Mouse (Mus musculus) adrenal gland, adult 2 months (tissue): Measurements from ENCODE around the gene Mfsd6. TPM values are rescaled to one million over a fixed set of nuclear protein-coding genes. Genes with fewer than 3 reads are reported as not detected.

Experiments
- DNase-seq: peaks from one replicate; pipeline ENCODE4 v3.0.0; 2021
- polyA plus RNA-seq: library from polyadenylated mRNA; depleted of rRNA; stranded (reverse); fragments of >200 nt; gene quantifications from 2 replicates; pipeline ENCODE4 v1.2.3, GENCODE M21; 2012; rRNA removed
- total RNA-seq, 2 experiments: library from RNA; stranded (reverse); gene quantifications; 2 replicates each; pipeline ENCODE4 v1.2.3; 2021

Gene Mfsd6
- total and polyA plus RNA-seq, 3 experiments = 7.9 to 22.5 (median 15.2) TPM

DNA sequence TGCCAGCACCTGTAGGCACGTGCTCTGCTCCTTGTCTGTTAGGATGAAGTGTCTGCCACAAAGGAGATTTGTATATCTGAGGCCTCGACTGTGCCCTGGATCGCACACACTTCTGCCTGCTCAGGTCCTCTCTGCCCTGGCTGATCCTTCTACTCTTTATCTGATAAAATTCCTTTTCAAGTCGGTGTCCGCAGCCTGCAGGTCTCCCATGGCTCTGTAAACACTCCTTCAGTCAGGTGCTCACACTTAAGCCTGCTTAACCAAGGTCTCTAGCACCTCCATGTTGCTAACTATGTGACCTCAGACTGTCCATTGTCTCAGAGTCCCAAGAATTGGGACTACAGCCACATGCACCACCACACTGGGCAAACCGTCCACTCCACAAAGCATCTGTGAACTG lies 87.0 kb downstream of the Mfsd6 start:
- DNase-seq = no peak

DNA sequence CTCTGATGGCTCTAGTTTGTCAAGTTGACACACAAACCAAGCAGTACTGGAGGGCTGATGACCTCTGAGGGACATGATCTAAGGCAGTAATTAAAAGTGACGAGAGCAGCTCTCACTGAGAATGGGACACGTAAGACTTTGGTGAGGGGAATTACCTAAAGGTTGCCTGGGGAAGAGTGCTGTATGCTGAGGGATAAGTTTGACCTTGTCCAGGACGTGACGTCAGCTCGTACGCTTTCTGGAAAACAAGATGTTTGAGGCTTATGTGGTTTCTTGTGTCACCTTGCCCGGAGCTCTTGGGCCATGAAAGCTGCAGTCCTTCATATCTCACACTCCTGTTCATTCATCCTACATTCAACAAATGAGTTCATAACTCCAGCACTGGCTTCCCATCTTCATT lies 88.2 kb downstream of the Mfsd6 start:
- no peak for DNase-seq

DNA sequence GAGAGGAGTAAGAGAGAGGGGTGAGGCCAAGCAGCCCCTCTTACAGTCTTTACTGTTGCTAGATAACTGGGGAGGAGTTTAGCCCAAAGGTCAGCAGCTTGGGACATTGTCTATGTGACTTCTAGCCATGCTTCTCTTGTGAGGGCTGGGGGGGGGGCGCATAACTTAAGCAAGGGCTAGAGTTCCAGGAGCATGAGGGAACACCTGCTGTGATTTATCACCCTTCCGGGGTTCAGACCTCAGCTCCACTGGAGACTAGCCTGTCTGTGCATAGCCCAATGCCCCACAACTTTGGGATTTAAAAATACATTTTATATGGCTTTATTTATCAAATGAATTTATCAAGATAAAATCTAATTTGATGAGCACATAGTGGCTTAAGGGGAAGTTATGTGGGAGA lies 89.2 kb downstream of the Mfsd6 start:
- no peak for DNase-seq

DNA sequence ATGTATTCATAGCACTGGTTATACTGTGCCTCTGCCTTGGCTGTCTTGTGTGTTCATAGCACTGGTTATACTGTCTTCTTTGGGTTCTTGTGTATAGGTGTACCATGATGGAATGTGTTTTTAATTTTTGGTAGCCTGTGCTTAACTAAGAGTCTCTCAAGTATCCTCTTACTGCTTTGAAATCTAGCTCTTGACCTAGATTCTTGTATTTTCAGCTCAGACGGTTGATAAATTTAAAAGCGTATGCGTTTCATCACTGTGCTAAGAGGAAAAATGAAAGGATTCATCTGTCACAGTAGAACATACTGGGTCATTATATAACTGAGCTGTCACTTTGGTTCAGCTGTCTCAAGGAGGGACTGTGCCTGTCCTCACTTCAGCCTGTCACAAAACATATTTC lies 91.3 kb downstream of the Mfsd6 start:
- DNase-seq = no peak

DNA sequence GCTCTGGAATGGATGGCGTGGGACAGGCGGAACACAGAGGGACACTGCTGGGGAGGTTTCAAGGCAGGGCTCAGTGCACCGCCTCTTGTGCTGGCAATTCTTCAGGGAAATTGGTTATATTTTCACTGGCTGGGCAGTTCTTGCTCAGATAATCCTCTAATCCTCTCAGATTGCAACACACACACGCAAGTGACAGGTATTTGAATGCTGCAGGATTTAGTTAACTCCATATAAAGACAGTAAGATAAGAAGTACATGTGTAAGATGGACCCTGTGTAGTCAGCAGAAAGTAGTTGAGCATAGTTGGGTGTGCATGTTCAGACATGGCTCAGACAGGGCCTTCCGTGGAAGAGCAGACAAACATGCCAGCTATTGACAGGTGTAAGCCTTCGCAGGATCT lies 93.0 kb downstream of the Mfsd6 start:
- DNase-seq = no peak

DNA sequence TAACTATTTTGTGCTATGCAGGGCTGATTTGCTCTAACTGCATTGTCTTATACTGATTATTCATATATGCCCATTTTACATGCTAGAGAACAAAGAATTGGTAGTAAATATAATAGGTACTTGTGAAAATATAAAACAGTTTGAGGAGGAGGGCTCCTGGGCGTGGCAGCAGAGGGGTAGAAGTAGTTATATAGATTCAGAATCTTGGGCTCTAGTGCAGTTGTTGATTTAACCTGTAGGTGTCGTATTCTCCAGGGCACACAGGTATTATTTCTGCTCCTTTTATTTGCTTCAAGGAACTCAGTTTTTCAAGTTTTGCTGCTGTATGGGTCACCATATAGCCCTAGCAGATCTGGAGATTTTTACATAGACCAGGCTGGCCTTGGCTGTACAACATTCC lies 95.7 kb downstream of the Mfsd6 start:
- no peak for DNase-seq

DNA sequence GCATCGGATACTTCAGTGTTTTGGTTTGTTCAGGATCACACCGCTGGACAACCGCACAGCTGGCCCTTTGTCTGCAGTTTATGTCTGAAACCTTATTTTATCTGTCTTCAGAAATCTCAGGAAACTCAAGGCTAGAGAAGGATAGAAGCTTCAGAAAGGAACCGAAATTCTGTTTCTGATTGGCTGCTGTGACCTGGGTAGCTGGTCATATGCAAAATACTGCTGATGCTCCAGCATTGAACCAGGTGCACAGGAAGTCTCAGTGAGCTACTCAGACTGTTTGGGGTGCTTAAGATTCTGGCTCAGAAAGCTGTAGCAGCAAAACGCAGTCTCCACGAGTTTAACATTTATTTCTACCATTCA lies 96.3 kb downstream of the Mfsd6 start:
- DNase-seq = no peak

DNA sequence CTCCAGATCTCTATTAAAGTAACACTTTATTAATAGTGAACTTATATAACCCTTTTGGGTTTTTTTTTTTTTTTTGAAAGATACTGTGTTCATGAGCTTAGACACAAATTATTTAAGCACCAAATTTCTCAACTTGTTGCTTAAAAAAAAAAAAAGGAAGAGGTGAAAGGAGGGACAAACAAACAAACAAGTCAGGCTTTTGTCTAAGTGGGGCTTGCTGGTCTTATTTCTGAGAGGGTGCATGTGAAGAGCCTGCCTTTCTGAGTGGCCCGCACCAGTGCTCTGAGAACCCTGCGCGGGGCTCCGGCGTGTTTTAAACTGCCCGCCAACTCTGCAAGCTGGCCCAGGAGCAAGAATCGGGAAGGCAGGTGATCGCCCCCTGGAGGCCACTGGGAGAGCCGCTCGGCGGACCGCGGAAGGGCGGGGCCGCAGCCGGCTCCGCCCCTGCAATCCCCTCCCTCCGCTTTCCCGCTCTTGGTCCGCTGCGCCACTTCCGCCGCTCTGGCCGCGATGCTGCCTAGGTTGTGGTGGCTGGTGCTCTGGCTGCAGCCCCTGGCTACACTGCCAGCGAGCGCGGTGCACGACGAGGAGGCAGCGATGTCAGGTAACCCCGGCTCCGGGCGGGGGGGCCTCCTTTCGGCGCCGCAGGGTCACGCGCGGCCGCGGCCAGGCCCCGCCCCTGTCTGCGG lies 96.9 kb downstream of the Mfsd6 start, which contains the start of gene Nemp2:
Nemp2 (plus strand) TSS at position 456 of the 689 bp plus-strand sequence.
- DNase-seq = peak; percentile 95

DNA sequence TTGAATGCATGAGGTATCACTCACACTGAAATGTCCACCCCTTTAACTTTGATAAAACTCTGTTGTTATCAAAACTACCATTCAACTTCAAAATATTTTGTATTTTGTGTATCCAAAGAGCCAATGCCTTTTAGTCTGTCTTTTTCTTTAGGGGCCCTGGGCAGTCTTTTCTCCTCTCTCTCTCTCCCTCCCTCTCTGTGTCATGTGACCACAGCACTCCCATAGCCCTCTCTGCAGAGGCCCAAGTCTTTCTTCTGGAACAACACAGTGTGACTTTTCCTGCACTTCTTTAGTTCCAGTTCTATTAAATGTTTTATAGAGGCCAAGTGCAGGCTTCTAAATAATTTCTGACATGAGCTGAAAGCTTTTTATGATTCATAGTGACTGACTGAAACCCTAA lies 106.8 kb downstream of the Mfsd6 start:
- DNase-seq = no peak

DNA sequence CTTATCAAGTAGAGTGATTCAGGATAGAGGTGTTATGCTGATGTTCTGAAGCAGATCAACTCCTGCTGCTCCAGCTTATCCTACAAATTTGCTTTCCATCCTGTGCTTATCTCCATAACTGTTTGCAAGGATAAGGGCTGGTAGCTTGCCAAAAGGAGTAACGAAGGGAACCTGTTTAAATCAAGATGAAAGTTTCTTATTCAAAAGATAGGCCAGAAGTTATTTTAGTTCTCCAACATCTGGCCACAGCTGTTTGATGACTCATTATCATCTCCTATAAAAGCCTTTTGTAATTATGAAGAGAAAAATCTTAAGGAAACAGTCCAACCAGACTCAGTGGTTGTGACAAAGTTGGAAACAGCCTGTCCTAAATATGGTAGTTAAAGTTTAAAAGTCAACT lies 109.0 kb downstream of the Mfsd6 start:
- no peak for DNase-seq

DNA sequence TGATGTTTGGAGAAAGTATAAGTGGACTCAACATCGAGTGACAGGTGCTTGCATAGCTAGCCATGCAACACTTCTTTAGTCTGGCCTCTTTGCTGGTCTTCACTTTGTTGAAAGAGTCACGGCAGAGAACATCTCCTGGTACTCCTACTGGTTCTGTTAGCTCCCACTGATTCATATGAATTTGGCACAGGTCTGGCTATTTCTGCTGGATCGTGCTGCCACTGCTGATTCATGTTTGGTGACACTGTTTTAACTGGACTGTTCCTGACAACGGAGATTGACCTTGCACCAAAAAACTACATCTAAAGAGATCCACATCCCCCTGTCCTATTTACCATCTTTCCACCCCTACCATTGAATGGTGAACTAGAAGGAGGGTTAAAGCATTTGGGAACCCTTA lies 118.8 kb downstream of the Mfsd6 start:
- peak; percentile 58 for DNase-seq

DNA sequence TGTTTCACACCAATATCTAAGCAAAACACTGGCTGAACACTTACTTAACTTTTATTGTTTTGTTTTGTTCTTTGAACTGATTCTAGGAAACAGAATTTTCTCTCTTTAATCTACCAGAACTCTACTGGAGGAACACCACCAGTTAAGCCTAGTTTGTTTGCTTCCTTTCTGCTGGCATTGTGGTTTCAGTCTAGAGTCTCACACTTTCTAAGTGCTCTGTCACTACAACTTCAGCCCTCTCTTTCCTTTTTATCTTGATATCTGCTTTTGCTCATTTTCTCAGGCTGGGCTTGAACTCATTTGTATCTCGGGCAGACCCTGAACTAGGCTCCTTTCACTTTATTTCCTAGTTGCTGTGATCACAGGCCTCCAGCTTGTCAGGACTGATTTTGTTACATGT lies 119.6 kb downstream of the Mfsd6 start:
- DNase-seq = no peak

Other genes with a start within 250 kb of the Mfsd6 start
- 10 to 100 TPM; 52.5 to 60.5 TPM for gene Nab1, start 226.8 kb downstream of the Mfsd6 start, total RNA-seq
- 6.0 and 8.4 TPM in 2 replicates for gene Nab1, start 226.8 kb downstream of the Mfsd6 start, polyA plus RNA-seq
- gene Nemp2, start 96.8 kb downstream of the Mfsd6 start, total RNA-seq = 1 to 10 TPM; 1.4 to 3.7 TPM
- gene Nemp2, start 96.8 kb downstream of the Mfsd6 start, polyA plus RNA-seq = 2.0 and 3.0 TPM in 2 replicates
- gene Inpp1, start 90.2 kb upstream of the Mfsd6 start, total RNA-seq = 10 to 100 TPM; 20.9 to 21.4 TPM
- gene Inpp1, start 90.2 kb upstream of the Mfsd6 start, polyA plus RNA-seq = 4.3 TPM in 2 replicates
- gene Hibch, start 117.5 kb upstream of the Mfsd6 start, total RNA-seq = 10 to 100 TPM; 62.0 to 95.2 TPM
- gene Hibch, start 117.5 kb upstream of the Mfsd6 start, polyA plus RNA-seq = 37.3 and 50.8 TPM in 2 replicates